Mouse (Mus musculus): ENCODE results near the gene Pdzrn3. TPM values are rescaled to one million over a fixed set of nuclear protein-coding genes. Genes with fewer than 3 reads are reported as not detected.

Gene Pdzrn3
- polyA plus RNA-seq, 1 experiment from 2014 or later: 8.2 TPM

GRCm38 (mm10) chr6:101293036-101293572 lies 84.6 kb downstream of the Pdzrn3 start:
- Histone ChIP-seq H3K4me2 (ENCODE audit: low read depth, low read length) (no peak overlapping the region), H3K36me3 (ENCODE audit: control insufficient read depth, insufficient read depth, low read length) (no peaks in the 10 kb centered on the region), H3K27me3 (ENCODE audit: control insufficient read depth, insufficient read depth, low read depth, low read length) (no peaks in the 10 kb centered on the region), H3K27ac (ENCODE audit: low read length) (no peak overlapping the region), H3K4me3 (ENCODE audit: low read length) (no peak overlapping the region), H3K9me3 (ENCODE audit: control insufficient read depth, low read length) (no peaks in the 10 kb centered on the region), H3K9ac (ENCODE audit: low read length) (no peak overlapping the region), H3K4me1 (replicated peaks; ENCODE audit: control insufficient read depth, insufficient read depth, low read length) (peaks cover 7% of the 10 kb centered on the region)
- WGBS: 69% methylated on average over 12 of the region's 12 CpGs
- no peak for ATAC-seq (ENCODE audit: low read depth)

DNA sequence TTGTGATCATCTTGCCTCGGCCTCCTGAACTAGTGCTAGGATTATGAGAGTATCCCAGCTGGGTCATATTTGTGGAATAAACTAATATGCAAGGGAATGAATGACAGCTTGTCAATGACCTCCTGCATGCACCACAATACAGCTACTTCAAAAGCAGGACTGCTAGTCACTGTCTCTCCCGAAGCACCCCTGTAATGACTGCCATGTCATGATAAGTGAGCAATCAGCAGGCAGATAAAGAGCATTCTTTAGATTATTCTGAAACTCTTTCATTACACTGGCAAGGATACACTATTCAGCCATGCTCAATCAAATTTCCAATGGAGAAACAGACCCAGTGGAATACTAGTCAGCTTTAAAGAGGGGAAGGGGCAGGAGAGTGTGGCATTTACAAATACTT lies 85.8 kb downstream of the Pdzrn3 start:
- WGBS: 52% methylated on average over 2 of the region's 2 CpGs
- H3K4me3 ChIP-seq (ENCODE audit: low read length): no peak overlapping the region
- H3K4me2 ChIP-seq (ENCODE audit: low read depth, low read length): no peak overlapping the region
- H3K4me1 ChIP-seq (replicated peaks; ENCODE audit: control insufficient read depth, insufficient read depth, low read length): peaks cover 12% of the 10 kb centered on the region
- no peaks in the 10 kb centered on the region for H3K27me3 ChIP-seq (ENCODE audit: control insufficient read depth, insufficient read depth, low read depth, low read length)
- no peaks in the 10 kb centered on the region for H3K9me3 ChIP-seq (ENCODE audit: control insufficient read depth, low read length)
- ATAC-seq (ENCODE audit: low read depth): no peak
- no peaks in the 10 kb centered on the region for H3K36me3 ChIP-seq (ENCODE audit: control insufficient read depth, insufficient read depth, low read length)
- no peak overlapping the region for H3K9ac ChIP-seq (ENCODE audit: low read length)
- no peak overlapping the region for H3K27ac ChIP-seq (ENCODE audit: low read length)

DNA sequence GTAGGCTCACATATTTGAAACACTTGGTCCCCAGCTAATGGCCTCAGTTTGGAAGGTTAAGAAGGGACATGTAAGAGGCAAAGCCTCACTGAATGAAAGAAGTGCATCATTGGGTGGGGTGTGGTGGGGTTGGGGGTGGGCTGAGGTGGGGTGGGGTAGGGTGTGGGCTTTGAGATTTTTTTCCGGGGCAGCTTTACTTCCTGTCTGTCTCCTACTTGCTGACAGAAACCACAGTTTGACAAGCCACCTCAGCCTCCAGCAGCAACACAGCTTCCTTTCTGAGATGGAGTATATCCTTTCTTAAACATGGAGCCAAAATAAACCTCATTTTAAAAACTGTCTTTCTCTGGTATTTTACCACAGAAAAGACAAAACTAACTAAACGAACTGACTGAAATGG lies 87.5 kb downstream of the Pdzrn3 start:
- Histone ChIP-seq H3K9ac (ENCODE audit: low read length) (no peak overlapping the region), H3K4me1 (replicated peaks; ENCODE audit: control insufficient read depth, insufficient read depth, low read length) (peaks cover 12% of the 10 kb centered on the region)
- 41% methylated on average over 2 of the region's 2 CpGs for WGBS

DNA sequence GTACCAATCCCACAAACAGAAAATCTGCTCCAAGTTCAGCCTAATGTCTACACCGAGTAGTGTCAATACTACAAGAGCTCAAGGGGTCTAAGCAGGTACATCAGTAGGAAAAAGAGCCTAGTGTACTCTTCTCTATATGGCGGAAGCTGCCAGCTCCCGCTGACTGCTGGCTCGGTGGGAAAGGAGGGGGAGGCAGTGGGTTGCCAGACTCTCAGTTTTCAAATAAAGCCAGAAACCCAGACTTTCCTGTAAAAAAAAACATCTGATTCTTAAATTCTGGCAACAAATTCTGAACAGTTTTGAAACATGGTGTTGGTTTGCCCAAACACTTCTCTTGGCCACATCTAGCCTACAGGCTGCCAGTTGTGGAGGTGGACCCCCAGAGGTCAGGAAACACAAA lies 88.3 kb downstream of the Pdzrn3 start:
- 51% methylated on average over 4 of the region's 4 CpGs for WGBS
- H3K4me2 ChIP-seq (ENCODE audit: low read depth, low read length): no peak overlapping the region
- no peaks in the 10 kb centered on the region for H3K36me3 ChIP-seq (ENCODE audit: control insufficient read depth, insufficient read depth, low read length)
- no peak overlapping the region for H3K4me3 ChIP-seq (ENCODE audit: low read length)
- no peak overlapping the region for H3K27ac ChIP-seq (ENCODE audit: low read length)
- no peak overlapping the region for H3K9ac ChIP-seq (ENCODE audit: low read length)
- H3K9me3 ChIP-seq (ENCODE audit: control insufficient read depth, low read length): no peaks in the 10 kb centered on the region
- peaks cover 19% of the 10 kb centered on the region for H3K4me1 ChIP-seq (replicated peaks; ENCODE audit: control insufficient read depth, insufficient read depth, low read length)
- H3K27me3 ChIP-seq (ENCODE audit: control insufficient read depth, insufficient read depth, low read depth, low read length): no peaks in the 10 kb centered on the region
- ATAC-seq (ENCODE audit: low read depth): no peak

More for the DNA sequence above, 87.5 kb downstream of the Pdzrn3 start:
- no peaks in the 10 kb centered on the region for H3K27me3 ChIP-seq (ENCODE audit: control insufficient read depth, insufficient read depth, low read depth, low read length)
- H3K36me3 ChIP-seq (ENCODE audit: control insufficient read depth, insufficient read depth, low read length): no peaks in the 10 kb centered on the region
- H3K27ac ChIP-seq (ENCODE audit: low read length): no peak overlapping the region
- no peak overlapping the region for H3K4me3 ChIP-seq (ENCODE audit: low read length)
- ATAC-seq (ENCODE audit: low read depth): no peak
- H3K4me2 ChIP-seq (ENCODE audit: low read depth, low read length): no peak overlapping the region
- H3K9me3 ChIP-seq (ENCODE audit: control insufficient read depth, low read length): no peaks in the 10 kb centered on the region

GRCm38 (mm10) chr6:101287566-101288173 lies 90.0 kb downstream of the Pdzrn3 start:
- H3K9ac ChIP-seq (ENCODE audit: low read length): no peak overlapping the region
- no peak for ATAC-seq (ENCODE audit: low read depth)
- no peak overlapping the region for H3K4me3 ChIP-seq (ENCODE audit: low read length)
- H3K9me3 ChIP-seq (ENCODE audit: control insufficient read depth, low read length): no peaks in the 10 kb centered on the region
- no peak overlapping the region for H3K4me2 ChIP-seq (ENCODE audit: low read depth, low read length)
- H3K4me1 ChIP-seq (replicated peaks; ENCODE audit: control insufficient read depth, insufficient read depth, low read length): peaks cover 35% of the 10 kb centered on the region
- no peaks in the 10 kb centered on the region for H3K27me3 ChIP-seq (ENCODE audit: control insufficient read depth, insufficient read depth, low read depth, low read length)
- H3K27ac ChIP-seq (ENCODE audit: low read length): no peak overlapping the region
- H3K36me3 ChIP-seq (ENCODE audit: control insufficient read depth, insufficient read depth, low read length): no peaks in the 10 kb centered on the region
- WGBS: 76% methylated on average over 5 of the region's 5 CpGs

DNA sequence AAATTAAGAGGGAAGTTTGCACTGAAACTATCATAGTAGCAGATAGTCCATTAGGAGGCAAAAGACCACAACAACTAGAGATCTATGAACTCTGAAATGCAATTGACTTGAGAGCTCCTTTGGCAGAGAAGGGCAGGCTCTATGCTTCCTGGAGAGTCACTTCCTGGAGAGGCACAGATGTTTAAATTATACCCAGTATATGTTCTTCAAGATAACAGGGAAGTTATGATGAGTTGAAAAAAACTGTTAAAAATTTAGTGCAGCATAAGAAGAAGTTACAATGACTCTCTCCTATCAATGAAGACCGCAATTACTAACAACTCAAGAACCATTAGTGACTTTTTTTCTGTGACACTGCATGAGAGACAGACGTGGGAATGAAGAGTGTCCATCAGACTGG lies 90.6 kb downstream of the Pdzrn3 start:
- 69% methylated on average over 2 of the region's 2 CpGs for WGBS
- H3K4me3 ChIP-seq (ENCODE audit: low read length): no peak overlapping the region
- H3K27ac ChIP-seq (ENCODE audit: low read length): no peak overlapping the region
- H3K4me1 ChIP-seq (replicated peaks; ENCODE audit: control insufficient read depth, insufficient read depth, low read length): peaks cover 40% of the 10 kb centered on the region
- no peak for ATAC-seq (ENCODE audit: low read depth)
- no peaks in the 10 kb centered on the region for H3K36me3 ChIP-seq (ENCODE audit: control insufficient read depth, insufficient read depth, low read length)
- H3K9ac ChIP-seq (ENCODE audit: low read length): no peak overlapping the region
- H3K27me3 ChIP-seq (ENCODE audit: control insufficient read depth, insufficient read depth, low read depth, low read length): no peaks in the 10 kb centered on the region
- H3K4me2 ChIP-seq (ENCODE audit: low read depth, low read length): no peak overlapping the region
- H3K9me3 ChIP-seq (ENCODE audit: control insufficient read depth, low read length): no peaks in the 10 kb centered on the region

DNA sequence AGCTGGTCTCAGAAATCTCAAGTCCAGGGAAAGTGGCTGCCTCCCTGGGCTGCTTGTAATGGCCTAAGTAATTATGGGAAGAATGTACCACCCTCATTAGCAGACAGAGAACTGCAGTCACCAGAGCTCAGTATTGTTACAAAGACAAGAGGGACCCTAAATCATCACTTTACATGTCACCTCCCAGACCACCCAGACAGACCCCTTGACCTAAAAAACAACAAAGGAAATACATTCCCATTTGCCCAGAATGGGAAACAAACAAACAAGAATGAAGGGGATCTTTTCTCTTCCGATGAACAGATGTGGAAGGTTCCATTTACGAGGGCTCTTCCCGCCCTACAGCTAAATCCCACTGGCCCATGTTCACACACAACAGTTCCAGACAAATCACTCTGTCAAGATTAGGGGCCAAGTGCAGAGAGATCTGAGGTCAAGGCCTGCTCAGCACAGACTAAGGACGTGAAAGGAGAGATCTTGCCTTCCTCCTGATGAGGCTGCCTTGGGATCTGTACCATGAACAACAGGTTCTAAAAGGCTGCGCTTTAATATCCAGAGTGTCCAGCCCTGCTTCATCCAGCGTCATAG lies 93.2 kb downstream of the Pdzrn3 start:
- no peak for ATAC-seq (ENCODE audit: low read depth)
- 55% methylated on average over 6 of the region's 6 CpGs for WGBS
- H3K36me3 ChIP-seq (ENCODE audit: control insufficient read depth, insufficient read depth, low read length): no peaks in the 10 kb centered on the region
- no peaks in the 10 kb centered on the region for H3K27me3 ChIP-seq (ENCODE audit: control insufficient read depth, insufficient read depth, low read depth, low read length)
- no peak overlapping the region for H3K4me2 ChIP-seq (ENCODE audit: low read depth, low read length)
- no peaks in the 10 kb centered on the region for H3K9me3 ChIP-seq (ENCODE audit: control insufficient read depth, low read length)
- H3K4me3 ChIP-seq (ENCODE audit: low read length): no peak overlapping the region
- H3K27ac ChIP-seq (ENCODE audit: low read length): no peak overlapping the region; the same call in 1 of the 2 replicates
- H3K4me1 ChIP-seq (replicated peaks; ENCODE audit: control insufficient read depth, insufficient read depth, low read length): peaks cover 52% of the 10 kb centered on the region
- no peak overlapping the region for H3K9ac ChIP-seq (ENCODE audit: low read length)

- H3K9ac ChIP-seq (ENCODE audit: low read length): no peak overlapping the region
- H3K27ac ChIP-seq (ENCODE audit: low read length): 0 out of 2 replicates have a peak overlapping the region, but pooled peaks have one; percentile 12
- H3K4me1 ChIP-seq (replicated peaks; ENCODE audit: control insufficient read depth, insufficient read depth, low read length): peaks cover 57% of the 10 kb centered on the region
- no peak overlapping the region for H3K4me2 ChIP-seq (ENCODE audit: low read depth, low read length)
- WGBS: 58% methylated on average over 3 of the region's 3 CpGs
- H3K27me3 ChIP-seq (ENCODE audit: control insufficient read depth, insufficient read depth, low read depth, low read length): no peaks in the 10 kb centered on the region
- no peaks in the 10 kb centered on the region for H3K36me3 ChIP-seq (ENCODE audit: control insufficient read depth, insufficient read depth, low read length)
- no peak for ATAC-seq (ENCODE audit: low read depth)
- no peaks in the 10 kb centered on the region for H3K9me3 ChIP-seq (ENCODE audit: control insufficient read depth, low read length)
- no peak overlapping the region for H3K4me3 ChIP-seq (ENCODE audit: low read length)
These were observed 93.8 kb downstream of the Pdzrn3 start for GRCm38 (mm10) chr6:101283891-101284290.

- peak overlapping the region; percentile 51 for H3K27ac ChIP-seq (ENCODE audit: low read length)
- H3K4me3 ChIP-seq (ENCODE audit: low read length): no peak overlapping the region
- H3K4me2 ChIP-seq (ENCODE audit: low read depth, low read length): no peak overlapping the region
- peaks cover 62% of the 10 kb centered on the region for H3K4me1 ChIP-seq (replicated peaks; ENCODE audit: control insufficient read depth, insufficient read depth, low read length)
- H3K36me3 ChIP-seq (ENCODE audit: control insufficient read depth, insufficient read depth, low read length): no peaks in the 10 kb centered on the region
- WGBS: 31% methylated on average over 3 of the region's 3 CpGs
- H3K9me3 ChIP-seq (ENCODE audit: control insufficient read depth, low read length): no peaks in the 10 kb centered on the region
- H3K9ac ChIP-seq (ENCODE audit: low read length): no peak overlapping the region
- no peaks in the 10 kb centered on the region for H3K27me3 ChIP-seq (ENCODE audit: control insufficient read depth, insufficient read depth, low read depth, low read length)
- ATAC-seq (ENCODE audit: low read depth): peak; percentile 26; the same call in 1 of the 2 replicates
These were observed 96.1 kb downstream of the Pdzrn3 start for GRCm38 (mm10) chr6:101281644-101282043.

Measured in lung, embryonic 16.5 days (tissue).